Mouse (Mus musculus): ENCODE measurements at regions not wholly inside any gene's neighbourhood (a gene's known extent, or its start where the extent isn't known, plus 50 kb on each side); places are given as distances from the start of the nearest gene placed in this dataset.

- DNase-seq: no peak
Measured at GRCm38 (mm10) chr2:83224018-83224417, 280.6 kb downstream of the Fsip2 start.

- DNase-seq: no peak
Measured at GRCm38 (mm10) chr2:83226198-83226597, 282.8 kb downstream of the Fsip2 start.

GRCm38 (mm10) chr2:83251173-83252101 lies 308.0 kb downstream of the Fsip2 start:
- no peak for DNase-seq

GRCm38 (mm10) chr2:83256811-83257321 lies 313.4 kb downstream of the Fsip2 start:
- DNase-seq: no peak

GRCm38 (mm10) chr2:83258613-83259012 lies 315.2 kb downstream of the Fsip2 start:
- DNase-seq: no peak

- no peak for DNase-seq
Measured at GRCm38 (mm10) chr2:83303515-83303914, 340.7 kb upstream of the Zc3h15 start.

- DNase-seq: no peak
Measured at GRCm38 (mm10) chr2:83332056-83332769, 312.0 kb upstream of the Zc3h15 start.

- DNase-seq: no peak
Measured at GRCm38 (mm10) chr2:83332770-83333157, 311.5 kb upstream of the Zc3h15 start.

- DNase-seq: peak; percentile 67 to 74
Measured at GRCm38 (mm10) chr2:83337364-83337763, 306.9 kb upstream of the Zc3h15 start.

GRCm38 (mm10) chr2:83340168-83340567 lies 304.1 kb upstream of the Zc3h15 start:
- DNase-seq: no peak

All from kidney, postnatal 4 days (tissue).